Mouse (Mus musculus) c-Kit-negative CD71-positive TER-119-positive erythroid progenitor cells, embryonic 14.5 days (primary cell): ENCODE results near the gene Spaca5.

Source experiments
- DNase-seq: peaks from one replicate; pipeline ENCODE4 v3.0.0-alpha.2; 2013; ENCODE audit warnings: low read depth, low spot score

Gene Spaca5

GRCm38 (mm10) chrX:21068106-21068505 is at the start of gene Spaca5:
Gene Spaca5, plus strand, starts transcription at chrX:21068406.
- no peak for DNase-seq

DNA sequence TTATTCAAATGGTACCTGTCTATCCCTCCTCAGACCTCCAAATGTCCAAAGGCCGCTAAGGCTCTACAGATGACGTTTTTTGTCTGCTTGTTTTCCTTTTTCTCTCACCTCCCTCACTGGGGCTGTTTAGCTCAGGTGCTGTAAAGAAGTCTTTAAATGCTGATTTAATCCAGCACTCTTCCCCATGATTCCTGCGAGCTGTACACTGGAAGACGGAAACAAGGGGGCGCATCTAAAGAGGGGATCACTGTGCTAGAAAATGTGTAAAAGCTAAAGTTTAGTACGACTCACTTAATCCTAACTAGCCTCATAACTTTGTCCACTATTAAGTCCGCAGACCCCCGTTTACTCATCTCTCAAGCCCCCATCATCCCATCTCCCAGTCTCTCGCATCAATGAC is 6.7 kb upstream of the Spaca5 start:
- no peak for DNase-seq

DNA sequence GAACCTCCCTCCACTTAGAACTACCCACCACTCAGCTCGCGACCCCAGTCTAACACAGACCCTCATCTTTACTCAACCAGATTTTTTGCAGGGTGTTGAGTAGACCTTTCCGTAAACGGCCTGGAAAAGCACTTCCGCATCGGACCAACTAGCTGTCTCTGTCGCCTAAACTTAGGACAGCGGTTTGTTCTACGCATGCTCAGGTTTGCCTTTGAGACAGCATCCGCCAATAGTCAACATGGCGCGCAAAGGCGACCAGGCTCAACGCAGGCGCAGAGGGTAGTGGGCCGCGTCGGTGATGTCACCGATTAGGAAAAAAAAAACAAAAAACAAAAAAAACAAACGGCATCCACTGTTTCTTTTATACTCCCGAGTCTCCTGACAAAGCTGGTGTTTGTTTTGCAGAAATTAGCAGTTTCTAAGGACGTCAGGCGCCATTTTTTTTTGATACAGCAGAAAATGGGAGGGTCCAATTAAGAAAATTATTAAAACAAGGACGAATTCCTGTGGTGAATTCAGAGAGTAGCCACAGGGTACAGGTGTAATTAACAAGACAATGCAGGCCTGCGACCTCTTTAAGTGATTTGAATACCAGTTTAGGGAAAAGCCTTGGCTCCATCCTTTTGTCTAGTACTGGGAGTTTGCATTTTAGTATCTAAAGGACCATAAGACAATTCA is 6.2 kb upstream of the Spaca5 start, which contains the start of gene Zfp182:
Gene Zfp182, minus strand, starts transcription at position 451 of the 678 bp plus-strand sequence.
- DNase-seq, result peak; percentile 52

DNA sequence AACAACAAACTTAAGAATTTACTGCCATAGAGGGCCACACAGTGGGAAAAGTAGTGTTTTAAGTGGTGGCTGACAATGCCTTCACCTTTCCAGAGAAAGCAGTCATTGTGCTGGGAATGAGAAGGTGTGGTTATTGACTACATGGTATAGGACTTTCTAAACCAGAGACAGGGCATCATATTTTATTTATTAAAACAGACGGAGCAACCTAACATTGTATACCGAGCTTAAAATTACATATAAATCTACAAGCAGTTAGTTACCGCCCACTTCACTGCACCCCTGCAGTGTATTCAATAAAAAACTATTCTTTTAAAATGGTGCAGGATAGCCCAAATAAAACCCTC is 5.7 kb upstream of the Spaca5 start:
- no peak for DNase-seq

- DNase-seq, result no peak
Measured at GRCm38 (mm10) chrX:21088645-21088982, 20.4 kb downstream of the Spaca5 start.

- no peak for DNase-seq
Measured at GRCm38 (mm10) chrX:21088983-21089866, 21.0 kb downstream of the Spaca5 start, which contains the start of gene Zfp300. Gene Zfp300, minus strand, starts transcription at chrX:21089527.

DNA sequence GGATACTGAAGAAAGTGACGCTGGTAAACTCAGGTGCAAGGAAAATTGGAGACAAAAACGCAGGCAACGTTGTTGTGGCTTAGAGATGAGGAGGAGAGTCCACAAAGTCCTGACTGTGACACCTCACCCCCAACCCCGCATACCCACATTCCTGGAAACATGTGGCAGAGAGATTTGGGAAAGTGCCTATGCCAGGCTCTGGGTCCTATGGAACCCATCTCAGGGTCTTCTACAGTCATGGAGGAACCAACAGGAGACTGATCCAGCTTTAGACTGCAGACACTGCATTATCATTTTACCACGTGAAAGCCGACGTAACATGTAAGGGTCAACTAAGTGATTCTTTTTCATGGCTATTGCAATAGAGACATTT is 21.6 kb downstream of the Spaca5 start:
- no peak for DNase-seq

DNA sequence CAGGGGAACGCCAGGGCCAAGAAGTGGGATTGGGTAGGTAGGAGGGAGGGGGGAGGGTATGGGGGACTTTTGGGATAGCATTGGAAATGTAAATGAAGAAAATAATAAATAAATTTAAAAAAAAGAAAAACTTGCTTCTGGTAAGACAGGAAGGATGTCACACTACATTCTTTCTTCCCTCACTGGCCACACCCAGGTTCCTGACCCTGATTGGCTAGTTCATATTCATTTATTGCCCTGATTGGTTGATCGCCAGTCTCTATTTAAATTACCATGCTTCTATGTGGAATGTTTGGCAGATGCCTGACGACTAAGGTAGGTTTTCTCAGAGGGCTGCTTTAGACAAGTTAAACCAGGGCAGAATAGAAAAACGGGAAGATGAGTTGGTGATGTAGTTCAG is 47.3 kb downstream of the Spaca5 start, which contains the start of gene Ssxa1:
Gene Ssxa1, plus strand, starts transcription at position 301 of the 400 bp plus-strand sequence.
- no peak for DNase-seq
